Comparison of ENCODE assay signal across 25 mouse cellular contexts in genomic region chr7:81732183-81733089, GRCm38 (mm10). TPM values are rescaled to one million over a fixed set of nuclear protein-coding genes. Genes with fewer than 3 reads are reported as not detected.
"Had no signal": no experiment of that assay in that cellular context is flagged by ENCODE, and none has a peak within 500 bp of the region (broad histone marks: within the 10 kb centered on the region; RNA-seq: fewer than 3 reads in every experiment).

No protein-coding gene starts in this region.

- H3K9ac ChIP-seq: kidney, embryonic 15.5 days; limb, embryonic 13.5 days; liver, embryonic 13.5 days; lung, embryonic 14.5 days; midbrain, embryonic 13.5 days; neural tube, embryonic 13.5 days had no signal

- H3K4me2 ChIP-seq: kidney, embryonic 15.5 days; limb, embryonic 13.5 days; liver, embryonic 13.5 days; lung, embryonic 14.5 days; midbrain, embryonic 13.5 days; neural tube, embryonic 13.5 days had no signal

- H3K9me3 ChIP-seq: kidney, embryonic 15.5 days; limb, embryonic 10.5 days; limb, embryonic 13.5 days; liver, embryonic 13.5 days; midbrain, embryonic 10.5 days; midbrain, embryonic 13.5 days; neural tube, embryonic 13.5 days had no signal

- H3K27ac ChIP-seq: kidney, embryonic 15.5 days; left cerebral cortex, adult 2 months; limb, embryonic 10.5 days; limb, embryonic 13.5 days; liver, embryonic 13.5 days; midbrain, embryonic 10.5 days; midbrain, embryonic 13.5 days; neural tube, embryonic 13.5 days had no signal

- DNase-seq: kidney, adult 11 months; kidney, adult 8-10 months; kidney, postnatal 10 days; kidney, postnatal 36 days; layer of hippocampus, postnatal 36 days; liver; liver, embryonic 13.5 days; lung, embryonic 14.5 days; lung, postnatal 36 days; retina, postnatal 1 day; spleen, adult 18-20 months; thymus, adult 18-20 months; thymus, postnatal 36 days had no signal

- H3K4me1 ChIP-seq: midbrain, embryonic 10.5 days; midbrain, embryonic 13.5 days; neural tube, embryonic 13.5 days had no signal

- H3K27me3 ChIP-seq: kidney, embryonic 15.5 days; limb, embryonic 13.5 days; midbrain, embryonic 13.5 days; neural tube, embryonic 13.5 days had no signal

- ATAC-seq: lung, postnatal 0 days; midbrain, embryonic 13.5 days; midbrain, embryonic 16.5 days had no signal

- H3K4me3 ChIP-seq: kidney, embryonic 15.5 days; left cerebral cortex, adult 2 months; limb, embryonic 10.5 days; limb, embryonic 13.5 days; liver, embryonic 13.5 days; midbrain, embryonic 10.5 days; midbrain, embryonic 13.5 days; myocyte; neural tube, embryonic 13.5 days had no signal

- H3K36me3 ChIP-seq: kidney, embryonic 15.5 days; limb, embryonic 10.5 days; limb, embryonic 13.5 days; liver, embryonic 13.5 days; midbrain, embryonic 10.5 days; midbrain, embryonic 13.5 days; neural tube, embryonic 13.5 days had no signal

RNA-seq across cellular contexts. Expression of gene Homer2, which starts 25.1 kb away (rescaled TPM):
- total RNA-seq: monocyte, adult 5-6 weeks; neutrophil, adult 5-6 weeks had no signal
- polyA plus RNA-seq: myocyte had no signal
